Mouse (Mus musculus): ENCODE measurements around the gene Klf16. TPM values are rescaled to one million over a fixed set of nuclear protein-coding genes. Genes with fewer than 3 reads are reported as not detected.
A peak's percentile ranks its signal among the peaks of the same experiment; 100 is the strongest.

Klf16 gene
- polyA plus RNA-seq, 1 experiment = 19.9 TPM

DNA sequence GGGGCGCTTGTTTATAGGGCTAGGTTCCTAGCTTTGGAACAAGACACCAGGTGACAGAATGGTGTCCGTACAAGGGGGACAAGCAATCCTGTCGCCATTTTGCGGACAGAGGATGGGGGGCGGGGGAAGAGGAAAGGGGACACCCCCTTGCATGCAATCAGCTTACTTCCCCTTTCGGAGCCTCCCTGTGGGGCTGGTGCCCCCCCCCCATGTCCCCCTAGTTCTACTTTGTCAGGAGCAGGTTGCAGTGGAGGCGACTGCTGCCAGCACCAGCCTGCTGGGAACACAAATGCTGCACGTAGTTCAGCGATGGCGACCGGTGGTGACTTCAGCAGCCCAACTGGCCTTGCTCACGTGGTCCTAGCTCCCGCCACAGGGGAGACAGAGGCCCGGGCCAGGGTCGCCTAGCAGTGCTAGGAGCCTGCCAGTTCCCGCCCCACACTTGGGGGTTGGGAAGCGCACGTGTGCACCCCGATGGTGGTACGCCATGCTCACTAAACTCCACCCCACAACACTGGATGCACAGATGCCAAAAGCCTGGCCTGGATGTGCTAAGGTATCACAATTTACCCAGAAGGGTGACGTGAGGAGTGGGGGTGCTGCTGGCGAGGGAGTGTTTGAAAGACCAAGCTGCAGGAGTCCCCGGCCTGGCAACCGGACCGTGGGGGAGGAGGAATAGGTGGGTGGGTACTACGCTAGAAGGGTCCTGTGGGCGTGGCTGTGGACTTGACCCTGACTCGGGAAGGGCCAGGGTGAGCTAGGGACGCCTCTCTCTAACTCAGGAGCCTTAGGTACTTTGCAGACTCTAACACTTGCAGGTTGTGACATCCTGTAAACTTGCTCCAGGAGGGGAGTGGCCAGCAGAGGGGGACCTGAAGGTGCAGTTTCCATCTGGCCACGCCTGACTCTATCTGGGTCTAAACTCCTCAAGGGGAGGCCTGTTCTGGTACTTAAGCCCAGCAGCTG lies 6.0 kb downstream of the Klf16 start:
- H3K4me1 ChIP-seq (ENCODE audit: control insufficient read depth) = peaks cover 99% of the 10 kb centered on the region
- H3K36me3 ChIP-seq (ENCODE audit: control insufficient read depth) = peaks cover 94% of the 10 kb centered on the region
- H3K9me3 ChIP-seq (ENCODE audit: control insufficient read depth, low read length) = no peaks in the 10 kb centered on the region
- H3K27me3 ChIP-seq (ENCODE audit: control insufficient read depth) = no peaks in the 10 kb centered on the region
- peak overlapping the region; percentile 96 for H3K4me3 ChIP-seq (replicated peaks)
- no peak for TF ChIP-seq GATA1 (IDR thresholded peaks at IDR 0.05; ENCODE audit: low read length)
- no peak for TF ChIP-seq TAL1 (IDR thresholded peaks at IDR 0.05; ENCODE audit: low read length)

DNA sequence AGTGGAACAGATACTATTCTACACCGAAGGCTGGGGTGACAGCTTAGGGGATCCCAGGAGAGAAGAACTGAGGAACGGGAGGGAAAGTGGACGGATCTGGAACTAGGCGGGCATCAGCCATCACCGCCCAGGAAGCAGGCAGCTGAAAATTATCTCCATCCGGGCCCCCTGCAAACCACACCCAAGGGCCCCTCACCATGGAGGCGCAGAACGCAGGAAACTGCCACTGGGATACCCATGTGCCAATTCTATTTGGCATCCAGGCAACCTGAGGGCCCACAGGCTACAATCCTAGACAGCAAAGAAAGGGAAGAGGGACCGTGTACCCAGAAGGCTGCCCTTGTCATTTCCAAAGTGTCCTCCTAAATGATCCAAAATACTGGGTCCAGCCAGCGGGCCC lies 6.7 kb downstream of the Klf16 start:
- Histone ChIP-seq H3K36me3 (ENCODE audit: control insufficient read depth) (peaks cover 96% of the 10 kb centered on the region), H3K9me3 (ENCODE audit: control insufficient read depth, low read length) (no peaks in the 10 kb centered on the region), H3K27me3 (ENCODE audit: control insufficient read depth) (no peaks in the 10 kb centered on the region), H3K4me1 (ENCODE audit: control insufficient read depth) (peaks cover 96% of the 10 kb centered on the region), H3K4me3 (replicated peaks) (peak overlapping the region; percentile 96)
- TF ChIP-seq TAL1 (IDR thresholded peaks at IDR 0.05; ENCODE audit: low read length) = no peak
- no peak for TF ChIP-seq GATA1 (IDR thresholded peaks at IDR 0.05; ENCODE audit: low read length)

- H3K27me3 ChIP-seq (ENCODE audit: control insufficient read depth) = no peaks in the 10 kb centered on the region
- TF ChIP-seq TAL1 (IDR thresholded peaks at IDR 0.05; ENCODE audit: low read length) = no peak
- no peak for TF ChIP-seq GATA1 (IDR thresholded peaks at IDR 0.05; ENCODE audit: low read length)
- H3K4me1 ChIP-seq (ENCODE audit: control insufficient read depth) = peaks cover 89% of the 10 kb centered on the region
- H3K9me3 ChIP-seq (ENCODE audit: control insufficient read depth, low read length) = no peaks in the 10 kb centered on the region
- peaks cover 96% of the 10 kb centered on the region for H3K36me3 ChIP-seq (ENCODE audit: control insufficient read depth)
- peak overlapping the region; percentile 96 for H3K4me3 ChIP-seq (replicated peaks)
Observed at GRCm38 (mm10) chr10:80569664-80570066, 7.5 kb downstream of the Klf16 start.

- Histone ChIP-seq H3K36me3 (ENCODE audit: control insufficient read depth) (peaks cover 96% of the 10 kb centered on the region), H3K4me3 (replicated peaks) (peak overlapping the region; percentile 96), H3K9me3 (ENCODE audit: control insufficient read depth, low read length) (no peaks in the 10 kb centered on the region), H3K4me1 (ENCODE audit: control insufficient read depth) (peaks cover 82% of the 10 kb centered on the region), H3K27me3 (ENCODE audit: control insufficient read depth) (no peaks in the 10 kb centered on the region)
- TF ChIP-seq TAL1 (IDR thresholded peaks at IDR 0.05; ENCODE audit: low read length) (no peak), GATA1 (IDR thresholded peaks at IDR 0.05; ENCODE audit: low read length) (no peak)
Observed at GRCm38 (mm10) chr10:80568876-80569275, 8.2 kb downstream of the Klf16 start.

DNA sequence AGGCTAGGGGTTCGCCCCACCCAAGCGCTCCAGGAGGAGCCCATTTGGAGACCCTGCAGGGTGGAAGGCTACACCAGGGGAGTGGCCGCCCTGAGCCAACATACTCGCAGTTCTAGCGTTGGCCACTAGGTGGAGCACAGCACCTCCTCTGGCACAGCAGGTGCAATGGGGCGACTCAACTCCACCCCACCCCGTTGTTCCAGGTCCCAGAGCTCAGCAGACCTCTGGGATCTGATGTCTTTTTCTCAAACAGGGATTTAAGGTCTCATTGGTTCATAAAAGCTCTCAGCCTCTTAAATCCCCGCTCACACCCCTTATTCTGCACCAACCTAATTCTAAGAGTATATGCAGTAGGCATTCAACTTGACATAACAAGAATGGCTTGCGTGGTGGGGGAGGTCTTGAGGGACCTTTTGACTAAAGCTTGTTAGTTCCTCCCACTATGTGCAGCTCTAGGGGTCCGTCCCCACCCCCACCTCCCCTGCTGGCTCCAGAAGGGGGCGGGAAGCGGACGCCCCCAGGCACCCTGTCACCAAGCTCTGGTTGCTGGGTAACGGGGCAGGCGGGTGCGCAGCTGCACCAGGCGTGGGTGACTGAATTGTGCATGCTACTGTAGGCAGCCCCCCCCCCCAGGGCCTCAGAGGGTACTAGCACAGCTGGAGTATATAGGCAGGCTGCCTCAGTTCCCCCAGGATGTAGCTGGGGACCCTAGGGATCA lies 10.6 kb downstream of the Klf16 start:
- Histone ChIP-seq H3K27me3 (ENCODE audit: control insufficient read depth) (no peaks in the 10 kb centered on the region), H3K36me3 (ENCODE audit: control insufficient read depth) (peaks cover 79% of the 10 kb centered on the region), H3K9me3 (ENCODE audit: control insufficient read depth, low read length) (no peaks in the 10 kb centered on the region), H3K4me3 (replicated peaks) (no peak overlapping the region), H3K4me1 (ENCODE audit: control insufficient read depth) (peaks cover 78% of the 10 kb centered on the region)
- TF ChIP-seq TAL1 (IDR thresholded peaks at IDR 0.05; ENCODE audit: low read length) (no peak), GATA1 (IDR thresholded peaks at IDR 0.05; ENCODE audit: low read length) (no peak)

DNA sequence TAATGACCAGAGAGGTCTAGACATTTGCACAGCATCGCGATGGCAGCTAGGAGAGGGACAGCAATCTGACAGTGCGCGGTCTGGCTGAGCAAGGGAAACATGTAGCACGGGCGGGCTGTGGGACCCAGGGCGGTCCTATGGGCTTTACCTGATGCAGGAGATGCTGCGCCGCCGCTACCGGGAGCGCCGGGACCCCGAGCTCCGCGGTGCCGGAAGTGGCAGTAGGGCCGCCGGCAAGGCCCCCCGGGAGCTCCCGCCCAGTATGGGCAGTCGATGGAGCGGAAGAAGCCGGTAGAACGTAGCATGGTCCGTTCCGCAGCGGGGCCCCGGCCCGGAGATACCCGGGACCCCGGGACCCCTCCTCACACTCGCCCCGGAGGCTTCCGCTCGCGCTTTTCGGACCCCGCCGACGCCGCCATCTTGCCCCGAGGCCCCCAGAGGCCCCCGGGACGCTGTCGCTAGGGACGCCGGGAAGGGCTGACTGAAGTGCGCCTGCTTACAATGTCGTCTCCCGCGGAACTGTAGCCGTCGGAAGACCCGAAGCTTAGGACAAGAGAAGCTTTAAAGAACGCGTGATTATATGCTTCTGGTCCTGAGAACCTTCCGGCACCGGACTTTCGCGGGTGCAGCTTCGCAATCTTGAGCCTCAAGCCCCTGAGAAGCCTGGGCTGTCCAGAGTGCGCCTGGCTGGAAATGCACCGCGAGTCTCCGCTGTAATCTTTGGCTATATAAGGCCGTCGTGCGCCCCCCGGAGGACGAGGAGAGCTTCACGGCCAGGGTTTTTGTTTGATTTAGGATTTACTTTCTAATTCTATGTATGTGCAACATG lies 15.8 kb downstream of the Klf16 start, which contains the start of gene Rexo1:
Gene Rexo1 (minus strand): TSS at position 445 of the 829 bp plus-strand sequence.
- TF ChIP-seq TAL1 (IDR thresholded peaks at IDR 0.05; ENCODE audit: low read length) = no peak
- TF ChIP-seq GATA1 (IDR thresholded peaks at IDR 0.05; ENCODE audit: low read length) = no peak
- H3K9me3 ChIP-seq (ENCODE audit: control insufficient read depth, low read length) = no peaks in the 10 kb centered on the region
- H3K36me3 ChIP-seq (ENCODE audit: control insufficient read depth) = peaks cover 64% of the 10 kb centered on the region
- peaks cover 71% of the 10 kb centered on the region for H3K4me1 ChIP-seq (ENCODE audit: control insufficient read depth)
- H3K4me3 ChIP-seq (replicated peaks) = peak within 1 kb of the TSS; percentile 90
- H3K27me3 ChIP-seq (ENCODE audit: control insufficient read depth) = no peaks in the 10 kb centered on the region

DNA sequence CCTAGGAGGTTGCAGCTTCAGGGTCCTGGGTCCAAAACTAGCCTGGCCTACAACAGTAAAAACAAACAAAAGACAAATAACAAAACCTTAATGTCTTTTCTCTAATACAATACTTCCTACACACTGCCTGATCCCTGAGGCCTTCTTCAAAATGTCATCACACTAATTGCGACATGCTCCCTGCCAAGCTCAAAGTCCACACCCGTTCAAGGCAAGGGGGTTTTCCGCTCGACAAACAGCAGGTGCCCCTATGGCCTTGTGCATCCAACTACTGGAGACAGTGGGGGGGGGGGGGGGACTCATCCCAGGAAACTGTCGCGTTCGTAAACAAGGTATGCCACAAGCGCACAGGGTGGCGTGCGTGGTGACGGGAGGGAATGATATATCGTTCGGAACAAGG lies 16.5 kb downstream of the Klf16 start:
- Histone ChIP-seq H3K36me3 (ENCODE audit: control insufficient read depth) (peaks cover 58% of the 10 kb centered on the region), H3K9me3 (ENCODE audit: control insufficient read depth, low read length) (no peaks in the 10 kb centered on the region), H3K4me3 (replicated peaks) (peak overlapping the region; percentile 90), H3K27me3 (ENCODE audit: control insufficient read depth) (no peaks in the 10 kb centered on the region), H3K4me1 (ENCODE audit: control insufficient read depth) (peaks cover 66% of the 10 kb centered on the region)
- TF ChIP-seq TAL1 (IDR thresholded peaks at IDR 0.05; ENCODE audit: low read length) = no peak

DNA sequence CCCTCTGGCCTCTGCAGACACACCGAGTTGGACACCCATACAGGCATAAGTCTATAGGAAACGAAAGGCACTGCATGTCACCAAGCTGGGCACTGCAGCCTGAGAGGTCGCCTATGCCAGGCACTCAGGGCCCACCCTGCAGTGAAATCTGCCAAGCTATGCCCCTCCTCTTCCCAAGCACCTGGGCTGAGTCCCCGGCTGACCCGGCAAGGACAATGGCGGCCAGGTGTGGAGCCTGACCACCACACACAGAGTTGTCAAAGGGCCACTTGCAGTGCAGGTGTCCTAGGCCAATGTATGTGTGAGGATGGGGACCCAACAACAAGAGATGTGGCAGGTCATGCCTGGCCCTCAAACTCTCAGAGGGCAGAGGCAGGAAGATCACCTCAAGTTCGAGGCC lies 17.7 kb downstream of the Klf16 start:
- H3K27me3 ChIP-seq (ENCODE audit: control insufficient read depth) = no peaks in the 10 kb centered on the region
- TF ChIP-seq GATA1 (IDR thresholded peaks at IDR 0.05; ENCODE audit: low read length) (no peak), TAL1 (IDR thresholded peaks at IDR 0.05; ENCODE audit: low read length) (no peak)
- H3K4me1 ChIP-seq (ENCODE audit: control insufficient read depth) = peaks cover 74% of the 10 kb centered on the region
- H3K36me3 ChIP-seq (ENCODE audit: control insufficient read depth) = peaks cover 54% of the 10 kb centered on the region
- no peaks in the 10 kb centered on the region for H3K9me3 ChIP-seq (ENCODE audit: control insufficient read depth, low read length)
- H3K4me3 ChIP-seq (replicated peaks) = peak overlapping the region; percentile 46

Data from erythroblast, embryonic 14.5 days (primary cell).